Mouse (Mus musculus) heart, adult 11 months (tissue): ENCODE measurements at regions not wholly inside any gene's neighbourhood (a gene's known extent, or its start where the extent isn't known, plus 50 kb on each side); places are given as distances from the start of the nearest gene placed in this dataset.

Source experiments
- DNase-seq: peaks from one replicate; pipeline ENCODE4 v3.0.0; 2022

DNA sequence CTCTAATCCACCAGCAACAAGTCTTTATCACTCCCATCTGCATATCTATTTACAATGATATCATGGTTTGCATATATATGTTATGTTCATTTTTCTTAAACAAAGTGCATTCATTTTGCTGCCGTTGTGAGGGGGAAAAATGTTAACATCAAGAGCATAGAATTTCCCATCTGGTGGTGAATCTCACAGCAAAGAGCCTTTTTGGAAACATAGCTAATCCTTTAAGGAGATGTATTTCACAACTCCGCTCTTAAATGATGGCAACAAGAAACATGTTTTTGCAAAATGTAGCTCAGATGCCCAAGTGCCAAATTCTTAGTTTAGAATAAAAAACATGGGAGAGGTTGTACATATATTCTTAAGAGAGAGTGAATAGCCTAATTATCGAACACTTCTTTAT is 99.3 kb upstream of the Col1a2 start:
- DNase-seq: no peak

DNA sequence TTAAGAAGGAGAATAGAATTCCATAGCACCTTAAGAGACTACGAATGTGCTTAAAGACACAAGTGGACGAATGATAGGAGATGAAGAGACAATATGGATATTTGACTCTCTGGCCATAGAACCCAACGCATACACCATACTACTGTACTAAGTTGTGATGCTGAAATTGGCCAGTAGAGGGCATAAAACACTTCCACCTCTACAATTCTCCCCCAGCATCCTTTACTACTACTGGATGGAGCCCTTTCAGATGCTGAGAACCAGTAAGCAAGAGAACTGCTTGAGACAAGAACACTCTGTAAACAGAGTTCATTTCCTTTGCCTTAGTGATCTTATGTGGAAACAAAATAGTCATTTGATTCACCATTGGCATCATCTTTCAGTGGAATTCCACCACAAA is 96.9 kb upstream of the Col1a2 start:
- peak; percentile 61 for DNase-seq

DNA sequence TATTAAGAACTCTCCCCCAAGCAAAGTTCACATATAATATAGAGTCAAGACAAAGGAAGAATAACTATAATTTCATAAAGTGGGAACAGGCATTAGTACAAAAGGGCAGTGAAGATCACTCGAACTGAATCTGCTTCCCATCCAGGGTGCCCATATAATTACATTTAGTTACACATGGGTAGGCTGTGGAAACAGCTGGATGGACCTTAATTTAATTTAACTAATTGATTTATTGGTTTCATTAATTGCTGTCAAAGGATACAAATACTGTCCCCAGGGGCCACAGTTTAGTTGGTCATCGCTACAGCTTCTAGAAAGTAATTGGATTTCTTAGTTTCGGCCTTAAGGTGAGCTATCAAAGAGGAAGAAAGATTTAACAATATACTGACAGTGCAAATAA is 91.4 kb upstream of the Col1a2 start:
- DNase-seq: peak; percentile 52

DNA sequence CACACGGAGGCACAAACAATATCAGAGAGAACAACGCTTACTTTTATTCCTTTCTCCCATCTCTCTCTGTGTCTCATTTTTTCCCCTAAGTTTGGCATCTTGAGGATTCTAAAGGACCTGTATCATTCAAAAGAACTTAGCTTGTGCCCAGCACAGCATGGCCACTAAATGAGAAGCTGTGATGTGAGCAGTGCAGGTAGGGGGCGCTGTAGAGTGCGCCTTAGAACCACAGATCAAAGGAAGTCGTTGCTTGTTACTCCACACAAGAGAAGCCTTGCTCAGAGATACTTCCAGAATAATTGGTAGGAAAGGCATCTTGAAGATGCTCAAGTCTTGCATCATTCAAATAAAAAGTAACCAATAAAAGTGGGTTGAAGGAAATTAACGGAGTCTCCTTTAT is 90.4 kb upstream of the Col1a2 start:
- DNase-seq: peak; percentile 84

DNA sequence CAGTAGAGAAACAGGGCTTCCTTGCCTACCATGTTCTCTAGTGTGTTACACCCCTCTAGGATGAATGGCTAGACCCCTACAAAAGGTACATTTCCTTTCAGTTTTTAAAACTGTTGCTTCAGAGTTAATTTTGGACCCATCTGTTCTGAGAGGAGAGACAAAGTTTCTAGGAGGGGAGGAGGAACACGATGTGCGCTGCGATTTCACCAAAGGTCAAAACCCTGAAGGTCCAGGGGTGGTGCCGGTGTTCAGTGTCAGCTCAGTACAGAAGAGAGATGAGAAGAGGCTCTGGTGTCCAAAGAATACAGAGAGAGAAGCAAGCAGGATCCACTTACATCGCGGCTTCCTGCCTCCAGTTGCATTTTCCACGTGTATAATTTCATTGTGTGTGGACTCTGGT is 89.4 kb upstream of the Col1a2 start:
- peak; percentile 55 for DNase-seq

DNA sequence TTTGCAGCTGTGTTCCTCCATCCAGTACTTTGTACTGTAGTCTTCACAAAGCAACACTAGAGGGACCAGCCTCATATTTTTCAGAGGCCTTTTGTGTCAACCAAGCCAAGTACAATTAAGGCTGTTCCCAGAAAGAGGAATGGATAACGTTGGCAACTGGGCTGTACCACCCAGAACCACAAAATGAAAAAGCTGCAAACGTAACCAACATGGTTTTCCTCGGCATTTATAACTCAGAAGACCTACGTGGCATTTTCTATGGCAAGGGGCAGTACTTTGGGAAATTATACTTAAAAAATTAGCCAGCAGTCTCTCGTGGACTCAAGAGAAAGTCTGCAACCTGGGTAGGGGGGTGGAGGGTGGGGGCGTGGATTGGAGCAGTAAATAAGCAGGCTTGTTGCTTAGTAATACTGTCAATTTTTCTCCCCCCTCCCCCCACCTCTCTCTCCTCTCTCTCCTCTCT is 87.3 kb upstream of the Col1a2 start:
- peak; percentile 83 for DNase-seq

DNA sequence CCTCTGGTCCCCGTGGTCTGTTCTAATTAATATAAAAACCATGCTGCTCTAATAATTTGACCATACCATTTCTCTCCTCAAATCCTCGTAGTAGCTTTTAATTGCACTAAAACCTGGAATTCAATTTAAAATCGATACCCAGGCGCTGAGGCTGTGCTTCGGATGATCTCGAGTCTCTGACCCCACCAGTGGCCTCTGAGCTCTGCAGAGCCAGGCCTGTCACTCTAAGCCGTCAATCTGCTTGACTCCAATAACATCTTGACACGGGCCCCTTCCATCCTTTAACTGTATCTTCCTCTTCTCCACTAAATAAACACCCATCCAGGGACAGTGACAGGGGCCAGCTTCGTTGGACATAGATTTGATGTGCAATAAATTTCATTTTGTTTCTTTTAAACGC is 86.2 kb upstream of the Col1a2 start:
- DNase-seq: peak; percentile 81

DNA sequence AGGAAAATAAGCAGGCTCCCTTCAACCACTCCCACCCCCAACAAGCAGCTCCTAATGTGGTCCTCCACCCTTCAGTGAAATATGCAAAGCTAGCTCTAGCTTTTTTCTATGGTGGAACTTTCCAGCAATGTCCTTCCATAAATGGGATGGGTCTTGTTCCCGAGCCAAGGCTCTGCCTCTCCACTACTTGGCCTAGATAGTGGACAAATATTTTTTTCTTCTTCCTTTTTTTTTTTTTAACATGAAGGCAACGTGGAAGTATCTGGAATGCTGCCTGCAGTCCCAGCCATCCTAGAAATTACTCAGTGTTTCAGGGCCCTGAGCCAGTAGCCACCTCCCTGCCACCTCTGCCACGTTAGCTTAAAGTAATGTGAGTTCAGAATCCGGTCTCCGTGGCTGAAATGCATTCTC is 85.7 kb upstream of the Col1a2 start:
- peak; percentile 96 for DNase-seq

DNA sequence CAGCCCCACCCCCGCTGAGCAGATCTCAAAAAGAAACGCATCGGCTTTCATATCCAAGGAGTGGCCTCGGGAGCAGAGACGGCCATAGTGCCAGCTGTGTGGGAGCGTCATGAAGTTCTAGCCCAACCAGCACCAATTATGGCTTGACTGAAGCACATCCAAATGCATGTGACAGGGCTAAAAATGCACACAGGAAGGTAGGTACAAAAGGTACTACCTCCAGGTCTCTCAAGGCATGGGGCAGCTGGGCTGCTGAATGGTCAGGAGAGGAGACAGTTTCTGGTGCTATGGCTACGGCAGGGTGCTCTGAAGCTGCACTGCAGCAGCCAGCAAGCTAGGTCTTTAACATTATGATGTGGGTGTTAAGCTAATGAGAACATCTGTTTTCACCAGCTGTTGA is 83.1 kb upstream of the Col1a2 start:
- DNase-seq: peak; percentile 81

DNA sequence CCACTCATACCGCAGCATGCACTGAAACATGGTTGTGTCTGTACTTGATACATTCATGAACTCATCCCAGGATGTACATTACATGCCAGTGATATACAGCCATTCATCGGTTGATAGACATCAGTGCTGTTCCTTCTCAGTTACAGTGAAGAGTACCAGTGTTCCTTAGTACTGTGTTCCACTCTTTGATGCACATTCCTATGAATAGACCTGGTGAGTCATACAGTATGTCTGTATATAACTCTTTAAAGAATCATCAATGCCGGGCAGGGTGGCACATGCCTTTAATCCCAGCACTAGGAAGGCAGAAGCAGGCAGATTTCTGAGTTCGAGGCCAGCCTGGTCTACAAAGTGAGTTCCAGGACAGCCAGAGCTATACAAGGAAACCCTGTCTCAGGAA is 77.5 kb upstream of the Col1a2 start:
- DNase-seq: peak; percentile 3

DNA sequence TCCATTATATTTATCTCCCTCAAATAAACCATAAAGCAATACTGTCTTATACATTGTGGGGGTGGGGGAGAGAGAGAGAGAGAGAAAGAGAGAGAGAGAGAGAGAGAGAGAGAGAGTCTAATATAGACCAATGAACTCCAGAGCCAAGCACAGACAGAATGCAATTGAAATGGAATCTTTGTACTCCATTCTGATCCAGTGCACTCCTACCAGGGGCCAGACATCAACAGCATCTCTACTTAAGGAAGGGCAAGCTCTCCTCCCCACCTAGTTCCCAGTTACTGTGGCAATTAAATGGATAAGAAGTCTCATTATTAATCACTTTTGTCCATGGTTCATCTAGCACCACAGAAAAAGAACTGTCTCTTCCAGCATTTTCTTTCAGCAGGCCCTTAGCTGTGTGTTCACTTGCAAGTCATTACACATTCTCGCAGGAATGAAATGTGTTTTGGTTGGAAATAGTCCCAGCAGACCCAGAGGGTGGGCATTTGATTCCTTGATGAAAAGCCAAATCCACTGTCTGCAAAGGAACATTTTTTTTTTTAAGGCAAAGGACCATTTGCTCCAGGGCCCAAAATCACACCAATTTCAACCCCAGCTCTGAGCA is 73.8 kb upstream of the Col1a2 start:
- DNase-seq: no peak

DNA sequence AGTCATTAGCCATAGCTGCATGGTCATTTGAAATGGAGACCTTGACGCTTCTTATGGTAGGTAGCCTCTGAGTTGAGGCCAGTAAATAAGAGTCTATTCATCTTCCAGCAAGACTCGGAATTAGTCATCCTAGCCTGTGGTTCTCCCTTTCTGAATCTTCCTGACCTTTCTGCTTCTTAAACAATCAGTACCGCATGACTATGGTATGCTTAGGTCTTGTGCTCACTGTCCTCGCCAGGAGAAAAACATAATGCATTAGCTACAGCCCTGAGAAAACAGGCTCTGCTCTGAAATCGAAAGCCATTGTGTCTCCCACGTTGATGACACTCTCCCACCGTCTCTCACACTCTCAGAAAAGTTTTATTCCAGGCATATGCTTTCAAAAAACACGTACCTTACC is 72.4 kb upstream of the Col1a2 start:
- DNase-seq: no peak

DNA sequence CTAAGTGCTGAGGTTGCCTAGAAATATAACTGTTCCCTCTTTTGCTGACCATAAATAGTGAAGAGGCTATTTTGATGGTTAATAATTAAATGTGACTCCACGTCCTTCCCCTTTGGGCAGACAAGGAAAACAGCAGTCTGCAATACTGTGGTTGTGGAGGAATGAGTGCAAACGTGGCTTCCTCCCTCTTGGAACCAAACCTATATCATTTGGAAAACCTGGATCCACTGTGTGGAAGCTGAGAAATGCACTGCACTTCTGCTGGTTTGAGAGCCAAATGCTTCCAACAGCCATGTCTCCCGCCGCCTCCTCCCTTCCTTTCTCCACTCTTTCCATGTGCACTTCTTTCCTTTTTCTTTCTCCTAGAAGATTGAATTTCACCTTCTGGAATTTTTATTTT is 68.2 kb upstream of the Col1a2 start:
- no peak for DNase-seq

DNA sequence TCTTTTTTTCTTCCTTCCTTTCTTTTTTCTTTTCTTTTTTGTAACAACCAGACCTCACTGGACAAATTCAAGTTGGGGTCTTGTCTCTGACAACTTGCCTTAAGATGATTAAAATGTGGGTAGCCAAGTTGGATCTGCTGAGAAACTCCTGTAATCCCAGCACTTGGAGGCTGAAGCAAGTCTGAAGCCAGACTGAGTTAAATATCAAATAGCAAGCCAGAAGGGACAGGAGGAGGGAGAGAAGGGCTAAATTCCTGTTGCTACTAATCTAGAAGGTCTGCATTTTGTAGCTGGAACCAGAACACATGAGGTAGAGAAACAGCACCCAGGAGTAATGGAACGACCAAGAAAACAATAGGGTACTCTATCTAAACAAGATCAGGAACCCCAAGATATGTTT is 67.7 kb upstream of the Col1a2 start:
- DNase-seq: no peak

DNA sequence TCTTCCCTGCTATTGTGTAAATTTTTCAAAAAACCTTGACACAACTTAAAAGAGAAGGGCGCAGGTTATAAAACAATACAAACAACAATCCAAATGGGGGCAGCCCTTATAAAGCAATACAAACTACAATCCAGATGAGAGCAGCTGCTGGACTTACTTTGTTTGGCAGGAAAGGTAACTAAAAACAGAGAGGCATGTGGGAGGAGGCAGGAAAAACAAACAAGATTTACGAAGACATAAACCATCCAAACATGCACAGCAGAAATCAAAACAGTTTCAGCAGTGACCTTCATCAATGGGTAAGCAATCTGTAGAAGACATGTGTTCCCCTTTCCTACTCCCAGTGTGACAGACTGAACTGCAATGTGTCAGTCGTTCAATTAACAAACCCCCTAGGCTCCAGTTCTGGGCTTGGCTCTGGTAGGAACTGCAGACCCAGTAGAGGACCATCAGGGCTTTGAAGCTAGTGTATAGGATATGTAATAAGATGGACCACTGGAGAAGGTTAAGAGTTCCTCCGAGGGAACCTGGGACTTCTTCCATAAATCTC is 62.9 kb upstream of the Col1a2 start:
- no peak for DNase-seq

DNA sequence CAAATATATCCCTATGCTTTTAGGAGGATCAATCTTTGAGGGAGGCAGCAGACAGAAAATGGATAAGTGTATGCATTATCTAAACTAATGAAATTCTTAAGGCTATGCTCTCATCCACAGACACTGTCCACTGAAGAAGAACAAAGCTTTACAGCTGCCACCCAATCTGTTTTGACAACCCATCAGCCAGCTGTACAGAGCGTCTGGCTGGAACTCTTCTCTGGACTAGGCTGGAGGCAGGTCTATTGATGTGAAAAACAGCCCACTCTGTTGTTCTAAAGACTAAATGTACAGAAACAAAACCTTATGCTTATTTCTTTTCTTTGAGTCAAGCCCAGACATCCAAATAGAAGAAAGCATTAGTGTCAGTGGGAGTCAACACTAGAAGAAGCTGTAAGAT is 58.7 kb upstream of the Col1a2 start:
- no peak for DNase-seq

DNA sequence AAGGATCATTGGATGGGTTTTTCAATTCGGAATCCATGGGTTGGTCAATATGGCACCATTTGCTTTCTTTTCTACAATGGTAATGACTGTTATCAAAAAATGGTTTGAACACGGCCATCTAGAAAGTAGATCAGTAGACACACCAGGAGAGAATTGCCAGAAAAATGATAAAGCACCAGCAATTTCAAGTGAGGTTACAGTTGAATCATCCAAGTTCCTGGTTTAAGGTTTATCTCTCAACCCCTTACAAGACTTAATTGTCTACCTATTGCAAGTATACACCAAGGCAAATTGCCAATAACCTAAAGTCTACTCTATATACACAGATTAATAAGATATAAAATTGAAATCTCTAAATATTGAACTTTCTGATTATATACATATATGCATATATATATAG is 53.4 kb upstream of the Col1a2 start:
- DNase-seq: no peak
